Mouse (Mus musculus) neural tube, embryonic 12.5 days (tissue): ENCODE data around the gene Esyt3. TPM values are rescaled to one million over a fixed set of nuclear protein-coding genes. Genes with fewer than 3 reads are reported as not detected.

Experiments used
- ATAC-seq: fragments of 200-750 bp; cut with Nextera tagmentation; 2 replicates; pipeline ENCODE4 v1.8.0; 2017; ENCODE audit warnings: low read depth, mild to moderate bottlenecking, moderate TSS enrichment, moderate library complexity; ENCODE audit not compliant: low FRiP score
- H3K27ac ChIP-seq: fragments of 300-500 bp; sonication (generic); 2 replicates; pipeline ENCODE4 v1.5.1; 2016
- H3K27me3 ChIP-seq: fragments of 300-500 bp; sonication (generic); replicated peaks from 2 replicates; pipeline ENCODE4 v1.6.1; 2016; ENCODE audit warnings: mild to moderate bottlenecking
- H3K36me3 ChIP-seq: fragments of 300-500 bp; sonication (generic); 2 replicates; pipeline ENCODE4 v1.6.1; 2016; ENCODE audit warnings: mild to moderate bottlenecking
- H3K4me1 ChIP-seq: fragments of 300-500 bp; sonication (generic); 2 replicates; pipeline ENCODE4 v1.6.1; 2016
- H3K4me2 ChIP-seq: fragments of 300-500 bp; sonication (generic); replicated peaks from 2 replicates; pipeline ENCODE4 v1.6.1; 2016; ENCODE audit warnings: mild to moderate bottlenecking
- H3K4me3 ChIP-seq: fragments of 300-500 bp; sonication (generic); 2 replicates; pipeline ENCODE4 v1.5.1; 2016
- H3K9ac ChIP-seq: fragments of 300-500 bp; sonication (generic); 2 replicates; pipeline ENCODE4 v1.6.1; 2016; ENCODE audit warnings: mild to moderate bottlenecking
- H3K9me3 ChIP-seq: fragments of 300-500 bp; sonication (generic); 2 replicates; pipeline ENCODE4 v1.6.1; 2016; ENCODE audit warnings: mild to moderate bottlenecking
- WGBS: fragments of 180-500 bp; shearing (Covaris S2); methylation state at CpG from one replicate; pipeline ENCODE4 v1.1.7; 2016; 5-methylcytosine and 5-hydroxymethylcytosine counted together
- polyA plus RNA-seq: library from polyadenylated mRNA; unstranded; fragments of >200 nt; fragmentation: Nextera tagmentation; extraction: Ambion mirVana; gene quantifications from 2 replicates; pipeline ENCODE4 v1.2.1, GENCODE M21; 2016

Esyt3 gene
- polyA plus RNA-seq, 1 experiment from 2014 or later, result 0.34 TPM

DNA sequence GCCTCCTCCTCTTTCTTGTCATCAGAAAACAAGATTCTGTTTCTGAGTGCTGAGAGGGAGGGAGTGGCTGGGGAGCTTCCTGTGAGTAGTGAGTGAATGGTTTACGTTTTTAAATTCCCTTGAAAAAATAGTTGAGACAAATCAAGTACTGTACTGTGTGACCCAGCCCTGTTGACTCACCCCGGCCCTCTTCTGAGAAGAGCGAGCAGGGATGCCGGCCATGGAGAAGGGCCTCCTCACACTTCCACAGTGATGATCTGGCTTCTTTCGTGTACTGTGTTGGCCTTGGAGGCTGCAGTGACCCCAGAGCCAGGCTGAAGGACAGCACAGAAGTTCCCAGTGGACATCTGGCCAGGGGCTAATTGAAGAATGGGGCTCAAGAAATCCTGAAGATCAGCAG, 54.1 kb downstream of the Esyt3 start:
- Histone ChIP-seq H3K4me1 (no peaks in the 10 kb centered on the region), H3K4me3 (no peak overlapping the region), H3K27me3 (no peaks in the 10 kb centered on the region), H3K36me3 (peaks cover 41% of the 10 kb centered on the region), H3K9me3 (no peaks in the 10 kb centered on the region), H3K4me2 (no peak overlapping the region), H3K9ac (no peak overlapping the region), H3K27ac (no peak overlapping the region)
- ATAC-seq, result no peak
- 95% methylated on average over 5 of the region's 5 CpGs for WGBS

Other genes with a start within 250 kb of the Esyt3 start
- 2.3 TPM in 2 replicates for gene Pik3cb, start 217.9 kb downstream of the Esyt3 start, polyA plus RNA-seq
- gene Faiml, start 121.3 kb downstream of the Esyt3 start, polyA plus RNA-seq, result not detected in 2 replicates
- 53.6 and 54.9 TPM in 2 replicates for gene Cep70, start 115.2 kb downstream of the Esyt3 start, polyA plus RNA-seq
- 27.5 and 30.7 TPM in 2 replicates for gene Mras, start 78.8 kb upstream of the Esyt3 start, polyA plus RNA-seq
- gene Nme9, start 92.9 kb upstream of the Esyt3 start, polyA plus RNA-seq, result not detected in 2 replicates
- 45.5 and 46.1 TPM in 2 replicates for gene Armc8, start 210.3 kb upstream of the Esyt3 start, polyA plus RNA-seq
- gene Dbr1, start 217.2 kb upstream of the Esyt3 start, polyA plus RNA-seq, result 28.1 and 28.8 TPM in 2 replicates